Mouse (Mus musculus) lung, adult 2 months (tissue): ENCODE data around the gene Lrrc8c.

Experiments used
- CTCF ChIP-seq: fragments of 200-500 bp; IDR thresholded peaks from 2 replicates; pipeline ENCODE4 v1.5.1; 2011; ENCODE audit warnings: mild to moderate bottlenecking, low read length, control low read depth; ENCODE audit not compliant: insufficient read depth
- POLR2A ChIP-seq: fragments of 200-500 bp; IDR thresholded peaks from 2 replicates; pipeline ENCODE4 v1.6.1; 2011; ENCODE audit warnings: low read depth, mild to moderate bottlenecking, control low read depth, low read length, borderline replicate concordance; ENCODE audit errors: extremely low read depth

DNA sequence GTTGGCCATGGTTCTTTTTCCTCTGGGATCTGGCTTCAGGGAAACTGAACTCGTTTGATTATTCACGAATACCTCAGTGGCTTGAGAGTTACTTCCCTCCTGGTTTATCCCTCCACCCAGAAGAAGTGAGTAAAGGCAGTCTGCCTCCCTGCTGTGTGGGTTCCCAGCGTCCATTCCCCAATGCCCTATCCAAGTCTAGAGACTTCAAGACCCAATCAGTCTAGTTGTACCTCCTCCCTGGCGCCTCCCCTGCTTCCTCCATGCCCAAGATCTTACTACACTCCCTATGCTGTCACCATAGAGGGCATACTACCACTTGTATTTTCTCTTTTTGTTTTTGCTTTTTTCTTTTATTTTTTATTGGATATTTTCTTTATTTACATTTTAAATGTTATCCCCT lies 80.1 kb downstream of the Lrrc8c start:
- TF ChIP-seq CTCF: no peak
- TF ChIP-seq POLR2A: no peak
